Mouse (Mus musculus) layer of hippocampus, adult 8-10 months (tissue): Measurements from ENCODE around the gene Ppfibp1. TPM values are rescaled to one million over a fixed set of nuclear protein-coding genes. Genes with fewer than 3 reads are reported as not detected.

ENCODE experiments used
- DNase-seq, 2 experiments: peaks; one replicate each; pipeline ENCODE4 v3.0.0; 2022; ENCODE audit warnings: low spot score in 2 of 2
- total RNA-seq, 4 experiments: library from RNA; stranded (reverse); gene quantifications; 2 replicates each; pipeline ENCODE4 v1.2.4; 2022

The Ppfibp1 gene
- total RNA-seq, 4 experiments from 2014 or later: 40.8 to 45.2 (median 41.9) TPM

- DNase-seq: no peak
Observed at GRCm38 (mm10) chr6:146958694-146959093, 70.4 kb downstream of the Ppfibp1 start.

- no peak for DNase-seq
Observed at GRCm38 (mm10) chr6:146959908-146960680, 71.8 kb downstream of the Ppfibp1 start.

GRCm38 (mm10) chr6:146960956-146961355 lies 72.7 kb downstream of the Ppfibp1 start:
- no peak for DNase-seq

- no peak for DNase-seq
Observed at GRCm38 (mm10) chr6:146961832-146962481, 73.7 kb downstream of the Ppfibp1 start.

- DNase-seq: no peak
Observed at GRCm38 (mm10) chr6:146963396-146964150, 75.3 kb downstream of the Ppfibp1 start.

- no peak for DNase-seq
Observed at GRCm38 (mm10) chr6:146965139-146965772, 77.0 kb downstream of the Ppfibp1 start.

GRCm38 (mm10) chr6:146966446-146967019 lies 78.2 kb downstream of the Ppfibp1 start:
- no peak for DNase-seq

GRCm38 (mm10) chr6:146967836-146968235 lies 79.5 kb downstream of the Ppfibp1 start:
- DNase-seq: no peak

- no peak for DNase-seq
Observed at GRCm38 (mm10) chr6:146970811-146971210, 82.5 kb downstream of the Ppfibp1 start.

GRCm38 (mm10) chr6:146971366-146971765 lies 83.1 kb downstream of the Ppfibp1 start:
- no peak for DNase-seq

- DNase-seq: no peak
Observed at GRCm38 (mm10) chr6:146972009-146972408, 83.7 kb downstream of the Ppfibp1 start.

- no peak for DNase-seq
Observed at GRCm38 (mm10) chr6:146972740-146973139, 84.5 kb downstream of the Ppfibp1 start.

GRCm38 (mm10) chr6:146973406-146973805 lies 85.1 kb downstream of the Ppfibp1 start:
- no peak for DNase-seq

- no peak for DNase-seq
Observed at GRCm38 (mm10) chr6:146973830-146974229, 85.5 kb downstream of the Ppfibp1 start.

- no peak for DNase-seq
Observed at GRCm38 (mm10) chr6:146976446-146976845, 88.2 kb downstream of the Ppfibp1 start.

GRCm38 (mm10) chr6:146978691-146979114 lies 90.4 kb downstream of the Ppfibp1 start:
- DNase-seq: no peak

GRCm38 (mm10) chr6:146979115-146979744 lies 90.9 kb downstream of the Ppfibp1 start:
- DNase-seq: no peak

- DNase-seq: no peak
Observed at GRCm38 (mm10) chr6:146979953-146980352, 91.7 kb downstream of the Ppfibp1 start.

GRCm38 (mm10) chr6:146981249-146981835 lies 93.1 kb downstream of the Ppfibp1 start:
- no peak for DNase-seq

- peak; percentile 26 to 49 for DNase-seq
Observed at GRCm38 (mm10) chr6:146984569-146984968, 96.3 kb downstream of the Ppfibp1 start.
